Mouse (Mus musculus) midbrain, postnatal 0 days (tissue): ENCODE results near the gene Slc37a3. TPM values are rescaled to one million over a fixed set of nuclear protein-coding genes. Genes with fewer than 3 reads are reported as not detected.
"Not testable (repeated sequence)": the region's sequence is repeated elsewhere in the genome, so short reads cannot be mapped to it uniquely, and the experiment has no call there.

ENCODE experiments used
- ATAC-seq: fragments of 200-750 bp; cut with Nextera tagmentation; 2 replicates; pipeline ENCODE4 v1.8.0; 2017; ENCODE audit warnings: moderate number of reproducible peaks, mild to moderate bottlenecking, moderate TSS enrichment, moderate library complexity; ENCODE audit not compliant: low FRiP score
- DNase-seq: peaks from one replicate; pipeline ENCODE4 v3.0.0-alpha.2; 2015; ENCODE audit warnings: low spot score
- H3K27ac ChIP-seq: fragments of 300-500 bp; sonication (generic); 2 replicates; pipeline ENCODE4 v1.5.1; 2014; ENCODE audit warnings: low read depth, mild to moderate bottlenecking, low read length, mixed read lengths
- H3K27me3 ChIP-seq: fragments of 300-500 bp; sonication (generic); 2 replicates; pipeline ENCODE4 v1.6.1; 2014; ENCODE audit warnings: low read length, control low read depth, mixed read lengths; ENCODE audit not compliant: insufficient read depth
- H3K36me3 ChIP-seq: fragments of 300-500 bp; sonication (generic); 2 replicates; pipeline ENCODE4 v1.6.1; 2014; ENCODE audit warnings: low read length, control low read depth, mixed read lengths; ENCODE audit not compliant: insufficient read depth
- H3K4me1 ChIP-seq: fragments of 300-500 bp; sonication (generic); 2 replicates; pipeline ENCODE4 v1.6.1; 2014; ENCODE audit warnings: mild to moderate bottlenecking, control low read depth, antibody characterized with exemption, low read length, mixed read lengths; ENCODE audit not compliant: insufficient read depth
- H3K4me2 ChIP-seq: fragments of 300-500 bp; sonication (generic); 2 replicates; pipeline ENCODE4 v1.6.1; 2014; ENCODE audit warnings: low read depth, mild to moderate bottlenecking, low read length, mixed read lengths; ENCODE audit not compliant: poor library complexity, severe bottlenecking
- H3K4me3 ChIP-seq: fragments of 300-500 bp; sonication (generic); 2 replicates; pipeline ENCODE4 v1.5.1; 2014; ENCODE audit warnings: low read depth, mild to moderate bottlenecking, low read length, moderate library complexity
- H3K9ac ChIP-seq: fragments of 300-500 bp; sonication (generic); replicated peaks from 2 replicates; pipeline ENCODE4 v1.6.1; 2014; ENCODE audit warnings: mild to moderate bottlenecking, low read length, moderate library complexity, mixed read lengths; ENCODE audit not compliant: poor library complexity, severe bottlenecking
- H3K9me3 ChIP-seq: fragments of 300-500 bp; sonication (generic); 2 replicates; pipeline ENCODE4 v1.6.1; 2016; ENCODE audit warnings: low read length, control low read depth
- CTCF ChIP-seq: IDR thresholded peaks from 2 replicates; pipeline ENCODE4 v1.5.1; 2016; ENCODE audit warnings: antibody characterized with exemption, mild to moderate bottlenecking
- WGBS: fragments of 180-500 bp; shearing (Covaris S2); extraction: QIAGEN DNeasy Blood & Tissue Kit; methylation state at CpG from one replicate; pipeline ENCODE4 v1.1.7; 2014; 5-methylcytosine and 5-hydroxymethylcytosine counted together
- polyA plus RNA-seq: library from polyadenylated mRNA; unstranded; fragments of >200 nt; fragmentation: Nextera tagmentation; extraction: Ambion mirVana; gene quantifications from 2 replicates; pipeline ENCODE4 v1.2.1, GENCODE M21; 2015
- total RNA-seq: library from RNA; depleted of rRNA; stranded (reverse); fragments of >200 nt; gene quantifications from 2 replicates; pipeline ENCODE4 v1.2.3, GENCODE M21; 2014

Slc37a3 gene
- total and polyA plus RNA-seq, 2 experiments from 2014 or later, result 38.1 to 54.6 TPM

DNA sequence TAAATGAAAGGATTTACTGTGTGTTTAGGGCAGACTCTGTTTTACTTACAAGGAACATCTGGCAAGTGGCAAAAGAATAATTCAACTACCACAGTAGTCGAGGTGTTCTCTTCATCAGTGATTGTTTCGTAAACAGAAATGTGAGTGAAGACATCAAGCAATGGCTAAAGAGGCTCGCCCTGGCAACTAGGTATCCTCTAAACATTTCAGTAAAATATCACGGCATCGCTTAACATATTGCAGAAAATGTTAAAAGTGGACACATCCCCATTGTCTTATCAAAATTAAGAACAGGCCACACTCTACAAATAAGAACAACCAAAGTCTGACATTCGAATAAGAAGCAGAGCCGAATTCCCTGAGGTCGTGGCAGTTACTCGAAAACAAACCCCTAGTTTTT is 700 bp downstream of the Slc37a3 start:
- WGBS, result 14% methylated on average over 9 of the region's 9 CpGs
- H3K36me3 ChIP-seq, result no peaks in the 10 kb centered on the region
- H3K9ac ChIP-seq, result peak overlapping the region; percentile 83
- ATAC-seq, result no peak
- H3K4me1 ChIP-seq, result 0 out of 2 replicates have a peak, but pooled peaks cover 5% of the 10 kb centered on the region
- peak overlapping the region; percentile 67 for H3K4me2 ChIP-seq
- DNase-seq, result no peak
- no peaks in the 10 kb centered on the region for H3K9me3 ChIP-seq
- H3K4me3 ChIP-seq, result peak overlapping the region; percentile 94
- no peak for TF ChIP-seq CTCF
- H3K27me3 ChIP-seq, result no peaks in the 10 kb centered on the region
- no peak overlapping the region for H3K27ac ChIP-seq

DNA sequence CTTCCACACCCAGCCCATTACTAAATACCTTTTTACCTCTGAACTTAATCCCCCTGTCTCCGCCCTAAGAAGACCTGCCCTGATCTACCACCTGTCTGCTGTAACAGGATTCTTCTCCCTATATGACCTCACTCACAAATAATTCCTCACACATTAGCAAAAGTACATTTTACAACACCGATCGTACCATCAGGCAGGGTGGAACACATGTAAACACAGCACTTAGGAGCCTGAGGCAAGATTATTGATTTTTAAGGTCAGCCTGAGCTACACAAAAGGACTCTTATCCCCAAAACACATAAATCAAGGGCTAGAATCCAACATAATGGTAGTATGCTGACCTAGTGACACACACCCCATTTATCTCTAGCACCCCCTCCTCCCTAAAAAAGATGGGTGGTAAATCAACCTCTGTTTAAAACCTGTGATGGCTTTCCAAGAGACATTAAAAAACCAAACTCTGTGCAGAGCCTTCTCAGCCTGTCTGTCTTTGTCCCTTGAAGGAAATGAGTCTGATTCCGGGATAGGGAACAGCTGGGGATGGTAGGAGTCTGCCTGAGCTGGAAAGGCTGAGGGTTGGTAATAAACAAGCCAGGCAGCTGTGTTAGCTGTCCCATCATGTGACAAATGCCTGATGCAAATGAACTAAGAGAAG is 4.0 kb downstream of the Slc37a3 start:
- H3K4me1 ChIP-seq, result 0 out of 2 replicates have a peak, but pooled peaks cover 5% of the 10 kb centered on the region
- no peak overlapping the region for H3K9ac ChIP-seq
- TF ChIP-seq CTCF, result no peak
- no peak overlapping the region for H3K27ac ChIP-seq
- H3K9me3 ChIP-seq, result no peaks in the 10 kb centered on the region
- H3K4me2 ChIP-seq, result no peak overlapping the region
- ATAC-seq, result no peak
- H3K36me3 ChIP-seq, result no peaks in the 10 kb centered on the region
- 88% methylated on average over 4 of the region's 4 CpGs for WGBS
- no peaks in the 10 kb centered on the region for H3K27me3 ChIP-seq
- H3K4me3 ChIP-seq, result no peak overlapping the region
- DNase-seq, result no peak

DNA sequence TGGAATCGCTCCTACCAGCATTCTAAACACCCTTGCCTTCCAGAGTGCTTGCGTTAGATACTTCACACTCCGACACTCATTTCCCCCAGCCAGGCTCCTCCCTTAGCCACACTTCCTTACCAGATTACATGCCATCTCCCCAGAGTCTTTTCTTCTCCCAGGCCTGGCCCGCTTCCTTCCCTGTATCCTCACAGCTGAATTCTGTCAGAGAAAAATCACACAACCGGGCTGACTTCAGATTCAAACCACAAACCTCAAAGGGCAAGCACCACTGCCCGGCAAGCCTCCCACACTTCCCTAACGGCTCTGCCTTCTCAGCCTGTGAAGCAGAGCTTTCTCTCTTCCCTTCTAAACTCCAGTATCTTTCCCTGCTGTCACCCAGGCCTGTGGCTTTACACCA is 4.7 kb downstream of the Slc37a3 start:
- H3K4me1 ChIP-seq, result 0 out of 2 replicates have a peak, but pooled peaks cover 5% of the 10 kb centered on the region
- no peak overlapping the region for H3K4me2 ChIP-seq
- WGBS, result 61% methylated on average over 7 of the region's 7 CpGs
- no peak overlapping the region for H3K4me3 ChIP-seq
- H3K27ac ChIP-seq, result no peak overlapping the region
- no peaks in the 10 kb centered on the region for H3K27me3 ChIP-seq
- no peaks in the 10 kb centered on the region for H3K36me3 ChIP-seq
- ATAC-seq (no peak), DNase-seq (no peak)
- no peak for TF ChIP-seq CTCF
- H3K9ac ChIP-seq, result no peak overlapping the region
- H3K9me3 ChIP-seq, result no peaks in the 10 kb centered on the region

DNA sequence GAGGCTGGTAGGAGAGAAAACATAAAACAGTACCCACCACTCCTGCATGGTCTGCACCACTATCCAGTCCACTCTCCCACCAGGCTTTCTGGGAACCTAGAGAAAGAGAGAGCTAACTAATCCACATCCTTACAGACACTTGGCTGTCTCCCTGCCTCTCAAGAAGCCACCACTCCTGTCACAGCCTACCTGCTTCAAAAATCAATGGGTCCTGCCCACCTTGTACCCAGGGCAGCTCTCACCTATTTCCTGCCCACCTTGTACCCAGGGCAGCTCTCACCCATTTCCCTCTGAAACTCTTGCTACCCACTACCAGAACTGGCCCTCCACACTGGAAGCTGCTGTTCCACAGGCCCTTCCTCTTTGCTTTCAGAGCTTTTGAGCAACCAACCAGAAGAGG is 5.4 kb downstream of the Slc37a3 start:
- ATAC-seq (no peak), DNase-seq (no peak)
- no peak overlapping the region for H3K4me3 ChIP-seq
- 0 out of 2 replicates have a peak, but pooled peaks cover 5% of the 10 kb centered on the region for H3K4me1 ChIP-seq
- H3K9ac ChIP-seq, result no peak overlapping the region
- no peak overlapping the region for H3K27ac ChIP-seq
- no peak for TF ChIP-seq CTCF
- no peaks in the 10 kb centered on the region for H3K36me3 ChIP-seq
- H3K4me2 ChIP-seq, result no peak overlapping the region
- H3K9me3 ChIP-seq, result no peaks in the 10 kb centered on the region
- H3K27me3 ChIP-seq, result no peaks in the 10 kb centered on the region

DNA sequence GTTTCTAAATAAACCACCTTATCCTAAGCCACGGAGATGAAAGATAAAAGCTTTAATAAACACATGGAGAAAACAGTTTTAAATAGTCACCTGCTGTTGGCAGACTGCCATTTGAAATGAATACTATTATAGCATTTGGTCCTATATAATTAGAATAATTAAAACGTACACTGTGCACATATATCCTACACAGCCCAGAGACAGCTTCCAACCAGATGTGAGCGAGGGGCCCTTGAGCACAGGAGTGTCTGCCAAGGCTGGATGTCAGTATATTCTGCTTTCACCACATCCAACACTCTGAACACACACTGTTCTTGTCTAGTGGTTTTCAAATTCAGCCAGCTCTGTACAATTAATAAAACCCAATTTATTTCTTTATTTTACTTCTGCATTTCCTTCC is 7.8 kb downstream of the Slc37a3 start:
- Histone ChIP-seq H3K4me2 (no peak overlapping the region), H3K27me3 (no peaks in the 10 kb centered on the region), H3K36me3 (no peaks in the 10 kb centered on the region), H3K9ac (no peak overlapping the region), H3K4me1 (no peaks in the 10 kb centered on the region), H3K27ac (no peak overlapping the region), H3K4me3 (no peak overlapping the region), H3K9me3 (no peaks in the 10 kb centered on the region)
- DNase-seq, result no peak
- 77% methylated on average over 3 of the region's 3 CpGs for WGBS
- TF ChIP-seq CTCF, result no peak
- ATAC-seq, result no peak

DNA sequence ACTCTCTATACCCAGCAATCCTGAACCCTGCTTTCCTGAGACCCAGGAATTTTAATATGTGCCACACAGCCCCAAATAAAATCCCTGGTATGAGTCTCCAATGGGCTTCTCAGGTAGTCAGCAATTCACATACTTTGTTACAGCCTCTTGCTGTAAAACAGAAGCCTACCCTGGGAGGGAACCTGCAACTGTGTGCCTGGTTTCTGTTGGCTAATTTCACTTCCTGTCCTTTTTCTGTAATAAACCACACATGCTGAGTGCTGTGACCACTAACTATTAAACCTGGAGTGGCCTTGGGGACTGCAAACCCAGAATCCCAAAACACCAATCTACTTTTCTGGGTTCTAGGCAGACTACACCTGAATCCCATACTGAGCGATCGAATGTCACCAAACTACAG is 14.8 kb downstream of the Slc37a3 start:
- ATAC-seq (no peak), DNase-seq (no peak)
- Histone ChIP-seq H3K36me3 (peaks cover 23% of the 10 kb centered on the region), H3K9me3 (no peaks in the 10 kb centered on the region), H3K4me3 (no peak overlapping the region), H3K27ac (no peak overlapping the region), H3K27me3 (no peaks in the 10 kb centered on the region), H3K4me2 (no peak overlapping the region), H3K4me1 (no peaks in the 10 kb centered on the region), H3K9ac (no peak overlapping the region)
- WGBS, result 95% methylated on average over 2 of the region's 2 CpGs
- no peak for TF ChIP-seq CTCF

DNA sequence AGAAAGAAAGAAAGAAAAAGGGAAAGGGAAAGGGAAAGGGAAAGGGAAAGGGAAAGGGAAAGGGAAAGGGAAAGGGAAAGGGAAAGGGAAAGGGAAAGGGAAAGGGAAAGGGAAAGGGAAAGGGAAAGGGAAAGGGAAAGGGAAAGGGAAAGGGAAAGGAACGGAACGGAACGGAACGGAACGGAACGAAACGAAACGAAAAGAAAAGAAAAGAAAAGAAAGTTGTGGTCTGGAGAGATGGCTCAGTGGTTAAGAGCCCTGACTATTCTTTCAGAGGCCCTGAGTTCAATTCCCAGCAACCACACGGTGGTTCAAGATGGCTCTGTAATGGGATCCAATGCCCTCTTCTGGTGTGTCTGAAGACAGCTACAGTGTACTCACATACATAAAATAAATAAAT is 18.3 kb downstream of the Slc37a3 start:
- H3K9ac ChIP-seq, H3K4me1 ChIP-seq, DNase-seq, H3K27ac ChIP-seq, H3K9me3 ChIP-seq, ATAC-seq, H3K4me3 ChIP-seq, H3K27me3 ChIP-seq, H3K4me2 ChIP-seq: not testable (repeated sequence)
- peaks cover 49% of the 10 kb centered on the region for H3K36me3 ChIP-seq
- 94% methylated on average over 9 of the region's 9 CpGs for WGBS
